Mouse (Mus musculus) cortical plate, adult 2 months (tissue): Measurements from ENCODE around the gene Mvb12b. TPM values are rescaled to one million over a fixed set of nuclear protein-coding genes. Genes with fewer than 3 reads are reported as not detected.

ENCODE experiments used
- H3K27ac ChIP-seq: fragments of 200-500 bp; 2 replicates; pipeline ENCODE4 v1.5.1; 2012; ENCODE audit warnings: low read length, control low read depth, inconsistent platforms; ENCODE audit not compliant: insufficient read depth
- H3K4me1 ChIP-seq: fragments of 200-500 bp; 2 replicates; pipeline ENCODE4 v1.6.1; 2011; ENCODE audit warnings: low read length; ENCODE audit not compliant: control insufficient read depth, insufficient read depth
- H3K4me3 ChIP-seq: fragments of 200-500 bp; 2 replicates; pipeline ENCODE4 v1.5.1; 2011; ENCODE audit warnings: mild to moderate bottlenecking, low read length, control low read depth; ENCODE audit not compliant: insufficient read depth
- CTCF ChIP-seq: fragments of 200-500 bp; IDR thresholded peaks from 2 replicates; pipeline ENCODE4 v1.5.1; 2011; ENCODE audit warnings: mild to moderate bottlenecking, control low read depth, low read length; ENCODE audit not compliant: insufficient read depth; ENCODE audit errors: extremely low read depth
- POLR2A ChIP-seq: fragments of 200-500 bp; IDR thresholded peaks from 2 replicates; pipeline ENCODE4 v1.6.1; 2011; ENCODE audit warnings: mild to moderate bottlenecking, low read length, control low read depth; ENCODE audit not compliant: insufficient read depth; ENCODE audit errors: extremely low read depth
- polyA plus RNA-seq: library from polyadenylated mRNA; depleted of rRNA; stranded (reverse); fragments of >200 nt; gene quantifications from 2 replicates; pipeline ENCODE4 v1.2.3, GENCODE M21; 2012

The Mvb12b gene
- polyA plus RNA-seq, 1 experiment: 70.7 TPM

DNA sequence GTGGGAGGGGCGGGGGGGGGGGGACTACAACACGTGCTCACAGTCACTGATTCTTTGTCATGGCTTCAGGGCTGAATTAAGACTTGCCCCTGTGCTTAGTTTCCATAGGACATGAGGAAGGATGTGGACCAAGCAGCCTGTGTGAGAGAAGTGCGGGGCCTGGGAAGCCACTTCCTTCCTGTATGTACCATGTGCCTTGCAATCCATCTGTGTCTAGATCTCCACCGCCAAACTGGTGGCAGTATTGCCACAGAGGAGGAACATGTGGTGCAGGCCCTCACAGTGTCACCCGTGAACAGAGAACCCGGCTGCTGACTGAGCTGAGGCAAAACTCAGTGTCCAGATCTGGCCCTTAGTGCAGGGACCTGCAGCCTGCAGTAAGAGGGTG lies 132.1 kb downstream of the Mvb12b start:
- TF ChIP-seq CTCF (no peak), POLR2A (no peak)
- H3K4me1 ChIP-seq: peaks cover 15% of the 10 kb centered on the region
- no peak overlapping the region for H3K27ac ChIP-seq
- no peak overlapping the region for H3K4me3 ChIP-seq

DNA sequence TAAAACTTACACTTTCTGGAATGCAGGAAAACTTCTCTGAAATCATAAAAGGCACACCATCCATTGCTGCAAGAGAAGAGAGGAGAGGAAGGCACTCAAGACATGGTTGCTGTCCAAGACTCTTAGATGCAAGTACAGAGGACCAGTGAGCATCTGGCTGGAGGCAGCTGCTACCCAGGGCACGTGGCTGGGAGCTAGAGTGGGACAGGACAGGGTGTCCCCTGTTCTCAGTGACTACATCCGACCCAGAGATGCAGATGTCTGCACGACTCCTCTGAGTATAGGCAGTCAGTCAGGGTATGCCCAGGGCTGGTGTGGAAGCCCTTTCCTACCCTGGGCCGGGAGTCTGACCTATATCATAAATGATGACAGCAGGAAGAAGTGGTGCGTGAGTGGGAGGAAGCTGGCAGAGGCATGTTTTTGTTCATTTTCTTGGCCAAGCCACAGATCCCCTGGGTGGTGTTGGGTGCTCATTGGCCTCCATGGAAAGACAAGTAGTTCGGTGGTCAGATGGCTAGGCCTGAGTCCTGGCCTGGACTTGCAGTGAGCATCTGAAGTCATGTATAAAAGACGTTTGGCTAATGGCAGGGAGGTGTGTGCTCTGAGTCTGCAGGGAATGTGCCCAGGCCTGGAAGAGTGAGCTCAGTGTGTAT lies 132.6 kb downstream of the Mvb12b start:
- H3K4me3 ChIP-seq: no peak overlapping the region
- TF ChIP-seq CTCF (no peak), POLR2A (no peak)
- no peak overlapping the region; the same call in 1 of the 2 replicates for H3K27ac ChIP-seq
- H3K4me1 ChIP-seq: peaks cover 14% of the 10 kb centered on the region

DNA sequence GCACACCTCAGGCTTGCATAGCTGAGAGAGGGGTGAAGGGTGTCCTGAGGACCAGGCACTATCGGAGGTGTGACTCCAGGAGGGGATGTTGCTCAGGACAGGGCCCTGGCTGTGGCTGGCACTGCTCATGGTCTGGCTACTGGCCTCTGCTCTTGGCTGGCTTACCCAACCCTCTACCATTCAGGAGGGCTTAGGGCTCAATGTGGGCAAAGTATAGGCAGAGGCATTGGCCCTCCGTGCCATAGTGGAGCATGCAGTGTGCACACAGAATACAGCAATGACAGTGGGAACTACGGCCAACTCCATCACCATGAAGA lies 133.5 kb downstream of the Mvb12b start:
- Histone ChIP-seq H3K27ac (no peak overlapping the region), H3K4me3 (no peak overlapping the region), H3K4me1 (peaks cover 12% of the 10 kb centered on the region)
- TF ChIP-seq POLR2A (no peak), CTCF (no peak)

DNA sequence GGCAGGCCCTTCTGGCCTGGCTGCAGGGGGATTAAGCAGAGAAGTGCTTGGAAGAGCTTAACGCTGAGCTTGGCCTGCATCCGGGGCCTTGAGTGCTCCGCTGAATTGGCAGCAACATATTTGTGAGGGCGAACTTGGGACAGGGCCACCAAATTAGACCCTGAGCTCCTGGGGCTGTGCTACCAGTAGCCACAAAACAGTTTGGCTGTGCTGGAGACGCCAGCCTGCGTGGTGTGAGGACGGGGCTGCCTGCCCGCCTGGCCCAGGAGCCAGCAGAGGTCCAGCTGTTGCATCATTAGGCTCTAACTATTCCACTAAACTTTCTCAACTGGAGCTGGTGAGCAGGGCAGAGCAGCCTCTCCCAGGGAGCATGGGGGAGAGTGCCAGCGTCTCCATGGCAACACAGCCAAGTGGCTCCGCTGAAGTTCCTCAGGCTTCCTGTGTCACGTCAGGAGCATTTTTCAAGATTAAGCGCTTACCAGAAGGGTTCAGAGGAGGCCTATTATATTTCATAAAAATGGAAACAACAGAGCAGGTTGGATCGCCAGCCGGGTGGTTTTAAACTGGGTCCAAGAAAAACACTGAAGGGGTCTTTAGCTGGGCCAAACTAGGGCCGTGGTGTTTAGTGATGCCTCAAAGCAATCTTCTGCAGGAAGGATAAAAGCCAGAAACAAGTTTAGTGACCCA lies 134.0 kb downstream of the Mvb12b start:
- H3K4me3 ChIP-seq: no peak overlapping the region
- no peak overlapping the region for H3K27ac ChIP-seq
- H3K4me1 ChIP-seq: peaks cover 12% of the 10 kb centered on the region
- TF ChIP-seq CTCF (no peak), POLR2A (no peak)

DNA sequence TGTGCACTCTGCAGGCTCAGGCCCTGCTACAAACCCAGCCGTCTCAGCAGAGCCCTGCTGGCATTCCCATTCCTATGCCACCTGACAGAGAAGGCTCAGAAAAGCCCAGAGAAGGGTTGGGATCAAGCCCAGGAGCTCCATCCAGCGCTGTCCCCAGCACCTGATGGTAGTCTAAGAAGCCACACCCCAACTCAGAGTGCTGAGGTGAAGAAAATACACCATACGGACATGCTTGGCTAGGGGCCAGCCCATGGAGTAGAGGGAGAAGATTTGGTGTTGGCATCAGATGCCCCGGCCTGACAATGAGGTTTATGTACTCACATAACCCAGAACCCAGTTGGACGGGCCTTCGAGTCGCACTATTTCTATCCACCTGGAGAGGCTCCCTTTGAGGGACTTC lies 137.1 kb downstream of the Mvb12b start:
- Histone ChIP-seq H3K4me3 (no peak overlapping the region), H3K27ac (no peak overlapping the region), H3K4me1 (peaks cover 8% of the 10 kb centered on the region)
- no peak for TF ChIP-seq CTCF
- TF ChIP-seq POLR2A: no peak

DNA sequence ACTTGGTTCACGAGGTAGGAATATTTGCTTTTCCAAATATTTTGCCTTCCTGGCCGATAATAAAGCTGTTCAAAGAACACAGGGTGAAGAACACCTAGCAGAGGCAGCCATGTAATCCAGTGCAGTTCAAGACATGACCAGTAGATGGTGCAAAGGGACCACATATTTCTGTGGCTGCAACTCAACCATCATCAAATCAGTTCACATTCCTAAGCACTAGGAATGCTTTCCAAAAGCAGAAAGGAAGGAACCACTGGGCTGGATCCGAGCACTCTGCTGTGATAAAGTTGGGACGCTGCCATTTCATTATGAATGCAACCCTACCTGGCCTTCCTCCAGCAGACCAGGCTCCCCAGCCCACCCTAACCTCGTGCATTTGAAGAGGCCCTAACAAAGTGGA lies 141.3 kb downstream of the Mvb12b start:
- TF ChIP-seq POLR2A (no peak), CTCF (peak; percentile 95)
- Histone ChIP-seq H3K4me1 (no peaks in the 10 kb centered on the region), H3K27ac (no peak overlapping the region), H3K4me3 (no peak overlapping the region)

DNA sequence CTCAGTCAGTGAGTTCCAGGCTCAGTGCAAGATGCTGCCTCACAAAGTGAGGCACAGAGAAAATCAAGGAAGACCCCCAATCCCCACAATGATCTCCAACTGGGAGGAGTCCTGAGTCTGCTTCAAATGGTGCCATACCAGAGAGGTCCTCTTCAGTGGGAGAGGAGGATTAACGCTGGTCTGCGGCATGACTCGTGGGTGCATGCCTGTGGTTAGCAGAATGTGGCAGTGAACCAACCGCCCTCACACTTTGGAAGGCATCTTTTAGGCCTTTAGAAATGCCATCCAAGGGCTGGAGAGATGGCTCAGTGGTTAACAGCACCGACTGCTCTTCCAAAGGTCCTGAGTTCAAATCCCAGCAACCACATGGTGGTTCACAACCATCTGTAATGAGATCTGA lies 142.0 kb downstream of the Mvb12b start:
- H3K4me3 ChIP-seq: no peak overlapping the region
- no peak for TF ChIP-seq POLR2A
- no peak for TF ChIP-seq CTCF
- H3K27ac ChIP-seq: no peak overlapping the region
- H3K4me1 ChIP-seq: no peaks in the 10 kb centered on the region

DNA sequence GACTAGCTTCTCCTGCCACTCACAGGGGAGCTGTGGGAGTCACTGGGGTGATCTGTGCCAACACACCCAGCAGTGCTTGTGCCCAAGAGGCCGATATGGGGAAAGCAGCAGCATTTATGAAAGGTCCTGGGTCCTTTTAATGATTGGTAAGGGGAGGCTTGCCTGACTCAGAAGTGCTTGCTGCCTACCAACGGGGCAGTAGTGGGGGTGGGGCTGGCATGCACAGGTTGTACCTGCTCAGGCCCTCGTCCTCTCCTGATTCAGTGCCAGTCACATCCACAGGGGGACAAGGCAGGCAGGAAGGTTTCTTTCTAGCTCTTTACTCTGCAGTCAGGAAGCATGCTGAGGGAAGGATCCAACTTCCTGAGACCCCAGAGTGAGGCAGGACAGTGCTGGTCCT lies 150.6 kb downstream of the Mvb12b start:
- Histone ChIP-seq H3K4me3 (no peak overlapping the region), H3K4me1 (no peaks in the 10 kb centered on the region), H3K27ac (no peak overlapping the region)
- TF ChIP-seq CTCF (no peak), POLR2A (no peak)

DNA sequence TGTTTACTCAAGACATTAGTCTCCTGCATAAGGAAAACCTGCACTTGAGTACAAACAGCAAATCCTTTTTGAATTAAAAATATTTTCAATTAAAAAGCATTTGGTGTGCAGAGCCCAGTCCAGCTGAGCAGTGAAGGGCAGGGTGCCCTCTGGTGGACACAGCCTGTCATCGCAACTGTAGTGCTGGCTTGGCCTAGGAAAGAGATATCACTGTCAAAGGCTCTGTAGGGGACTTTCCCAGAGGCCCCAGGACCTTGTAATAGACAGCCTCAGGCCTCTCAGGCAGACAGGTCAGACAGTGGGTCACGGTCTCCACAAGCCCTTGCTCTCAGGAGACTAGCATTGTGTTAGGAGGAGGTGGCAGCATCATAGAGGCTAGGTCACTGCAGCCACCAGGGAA lies 151.0 kb downstream of the Mvb12b start:
- Histone ChIP-seq H3K4me1 (no peaks in the 10 kb centered on the region), H3K4me3 (no peak overlapping the region), H3K27ac (no peak overlapping the region)
- TF ChIP-seq CTCF (peak; percentile 89), POLR2A (no peak)

DNA sequence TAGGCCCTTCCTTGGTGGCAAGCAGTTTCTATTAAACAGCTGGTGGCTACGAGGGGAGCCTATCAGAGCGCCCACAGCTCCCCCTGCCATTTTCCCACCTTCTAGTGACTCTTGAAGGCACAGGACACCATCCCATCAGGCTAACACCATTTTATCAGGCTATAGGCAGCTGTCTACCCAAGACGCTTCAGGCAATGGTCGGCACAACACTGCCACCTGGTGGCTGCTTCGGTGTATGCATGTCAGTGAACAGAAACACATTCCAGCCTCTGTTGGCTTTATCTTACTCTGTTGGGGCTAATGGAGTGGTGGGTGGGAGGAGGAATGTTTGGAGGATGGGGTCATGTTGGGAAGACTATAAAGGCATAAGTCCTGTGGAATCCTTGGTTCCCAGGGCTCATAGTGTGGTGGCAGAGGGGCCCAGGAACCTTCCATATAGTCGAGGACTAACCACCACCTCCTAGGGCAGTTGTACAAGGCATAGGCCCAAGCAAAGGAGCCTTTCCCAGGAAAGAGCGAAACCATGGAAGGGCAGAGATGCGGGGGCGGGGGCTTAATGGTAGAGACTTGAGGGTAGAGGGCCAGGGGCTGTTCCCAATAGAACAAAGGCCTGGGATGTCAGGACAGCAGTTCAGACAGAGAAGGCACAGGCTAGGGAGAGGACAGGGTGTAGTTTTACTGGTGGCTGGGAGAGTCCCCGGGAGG lies 152.8 kb downstream of the Mvb12b start:
- Histone ChIP-seq H3K27ac (no peak overlapping the region), H3K4me3 (no peak overlapping the region), H3K4me1 (no peaks in the 10 kb centered on the region)
- TF ChIP-seq POLR2A: no peak
- peak; percentile 94 for TF ChIP-seq CTCF
